Mouse (Mus musculus): Measurements from ENCODE around the gene Aldh1l1.

DNA sequence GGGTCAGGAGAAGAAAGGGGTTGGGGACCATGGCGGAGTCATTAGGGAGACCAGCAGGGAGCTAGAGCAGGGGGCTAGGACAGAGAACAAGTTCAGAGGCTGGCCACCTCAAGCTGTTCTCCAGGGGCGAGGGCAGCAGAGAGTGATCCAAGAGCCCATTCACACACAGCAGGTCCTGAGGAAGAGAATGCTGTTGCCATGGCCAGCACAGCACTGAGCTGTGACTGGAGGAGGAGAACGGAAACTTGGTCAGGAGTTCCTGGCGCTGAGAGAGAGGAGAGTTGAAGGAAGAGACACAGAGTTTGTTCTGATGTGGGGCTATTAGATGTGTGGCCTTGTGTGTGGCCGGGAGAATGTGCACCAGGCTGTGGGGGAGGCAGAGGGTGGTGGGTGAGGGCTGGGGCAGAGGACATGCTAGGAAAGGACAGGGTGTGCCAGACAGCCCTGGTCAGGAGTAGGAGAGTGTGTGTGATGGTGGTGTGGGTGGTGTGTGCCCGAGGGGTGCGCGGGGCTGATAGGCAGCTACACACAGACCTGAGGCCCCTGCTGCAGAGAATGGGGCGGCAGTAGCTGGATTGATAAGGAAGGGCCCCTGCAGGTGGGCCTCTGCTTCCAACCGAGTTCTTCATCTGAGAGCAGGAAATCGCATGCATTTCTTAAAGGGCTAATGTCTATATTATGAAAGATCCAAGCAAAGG lies 136.7 kb downstream of the Aldh1l1 start:
- TF ChIP-seq CTCF (IDR thresholded peaks at IDR 0.05; ENCODE audit: low read depth, low read length) (no peak), POLR2A (IDR thresholded peaks at IDR 0.05; ENCODE audit: extremely low read depth, insufficient read depth, low read length) (no peak)

Measured in liver, adult 2 months (tissue).